Mouse (Mus musculus) gastrocnemius, postnatal 36 days (tissue): ENCODE measurements at regions not wholly inside any gene's neighbourhood (a gene's known extent, or its start where the extent isn't known, plus 50 kb on each side); places are given as distances from the start of the nearest gene placed in this dataset.

Experiments used
- DNase-seq, 2 experiments: peaks; one replicate each; pipeline ENCODE4 v3.0.0; 2022
- intact Hi-C: fragments of 180-260 bp; cut with DNase I; formaldehyde crosslinking; loops from one replicate; pipeline ENCODE4 v1.15.1; 2025

DNA sequence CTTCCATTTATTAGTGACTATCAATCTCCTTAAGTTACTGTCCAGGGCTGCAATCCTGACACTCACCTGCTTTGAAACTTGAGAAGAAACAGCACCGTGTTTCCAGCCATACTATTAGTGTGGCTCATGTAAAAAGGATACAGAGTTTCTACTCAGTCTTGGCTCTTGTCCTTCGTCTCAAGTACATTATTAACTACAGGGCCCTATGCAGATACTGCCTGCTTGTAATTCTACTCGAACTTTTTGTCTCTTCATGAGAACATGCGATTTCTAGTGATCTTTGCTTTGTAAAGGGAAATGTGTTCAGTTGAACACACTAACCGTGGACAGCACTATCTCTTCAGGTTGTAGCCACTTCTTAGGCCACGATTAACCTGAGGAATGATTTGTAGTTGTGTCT is 145.8 kb upstream of the Nr2f2 start:
- DNase-seq: no peak
- intact Hi-C loops: no loop called here

DNA sequence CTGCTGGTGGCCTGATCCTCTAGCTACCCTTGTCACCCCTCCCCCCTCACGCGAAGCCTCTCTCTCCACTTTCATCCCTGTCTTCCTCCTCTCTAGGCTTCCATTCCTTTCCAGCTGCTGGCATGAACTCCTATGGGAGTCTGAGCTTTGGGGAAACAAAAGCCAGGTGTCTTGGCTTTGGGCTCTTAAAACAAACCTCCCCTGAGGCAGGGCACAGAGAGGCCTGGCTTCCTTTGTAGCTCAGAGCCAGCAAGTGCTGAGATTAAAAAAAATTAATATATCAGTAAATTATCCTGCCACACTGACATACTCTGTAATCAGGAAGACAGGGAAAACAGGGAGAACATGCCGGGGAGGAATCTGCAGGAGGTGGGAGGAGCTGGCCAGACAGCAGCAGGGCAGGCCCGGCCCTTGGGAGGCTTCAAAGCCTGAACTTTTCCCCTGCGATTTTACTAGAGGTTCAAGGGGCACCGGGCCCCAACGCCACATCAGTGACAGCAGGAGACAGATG is 139.2 kb upstream of the Nr2f2 start:
- intact Hi-C loops: no loop called here
- DNase-seq: no peak

GRCm38 (mm10) chr7:70501821-70502220 is 135.3 kb upstream of the Nr2f2 start:
- no peak for DNase-seq
- intact Hi-C loops: no loop called here

GRCm38 (mm10) chr7:70496541-70497154 is 130.1 kb upstream of the Nr2f2 start:
- no peak for DNase-seq
- intact Hi-C loops: no loop called here

GRCm38 (mm10) chr7:70484201-70484600 is 117.7 kb upstream of the Nr2f2 start:
- DNase-seq: no peak
- intact Hi-C loops: no loop called here

- DNase-seq: no peak
- intact Hi-C loops: no loop called here
Observed at GRCm38 (mm10) chr7:70483536-70483935, 117.0 kb upstream of the Nr2f2 start.

GRCm38 (mm10) chr7:70481880-70482279 is 115.3 kb upstream of the Nr2f2 start:
- DNase-seq: no peak

DNA sequence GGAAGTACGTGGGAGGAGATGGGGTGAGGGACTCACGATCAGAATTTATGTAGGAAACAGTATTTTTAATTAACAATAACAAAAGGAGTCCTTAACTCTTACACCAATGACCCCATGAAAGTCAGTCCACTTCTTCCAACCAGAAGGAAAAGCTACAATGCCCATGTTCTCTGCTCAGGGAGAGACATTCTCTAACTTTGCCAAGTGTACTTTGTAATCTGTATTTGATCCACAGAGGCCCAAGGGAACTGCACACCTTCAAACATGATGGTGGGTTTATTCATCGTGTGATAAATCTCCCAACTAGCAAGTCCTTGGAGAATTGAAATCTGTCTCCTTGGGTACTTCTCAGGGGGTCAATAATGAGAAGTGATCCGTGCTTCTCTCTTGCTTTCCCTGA is 106.3 kb upstream of the Nr2f2 start:
- intact Hi-C loops: no loop called here
- no peak for DNase-seq

More at GRCm38 (mm10) chr7:70481880-70482279, 115.3 kb upstream of the Nr2f2 start:
- intact Hi-C loops: no loop called here

- intact Hi-C loops: no loop called here
- no peak for DNase-seq
Observed at GRCm38 (mm10) chr7:70470557-70470956, 104.0 kb upstream of the Nr2f2 start.

GRCm38 (mm10) chr7:70462131-70462530 is 95.6 kb upstream of the Nr2f2 start:
- no peak for DNase-seq
- intact Hi-C loops: no loop called here

- no peak for DNase-seq
- intact Hi-C loops: no loop called here
Observed at GRCm38 (mm10) chr7:70454525-70454924, 88.0 kb upstream of the Nr2f2 start.

- DNase-seq: no peak
- intact Hi-C loops: no loop called here
Observed at GRCm38 (mm10) chr7:70452816-70453215, 86.3 kb upstream of the Nr2f2 start.

- intact Hi-C loops: no loop called here
Observed at GRCm38 (mm10) chr7:70438908-70439307, 72.4 kb upstream of the Nr2f2 start.

GRCm38 (mm10) chr7:70433838-70434237 is 67.3 kb upstream of the Nr2f2 start:
- no peak for DNase-seq
- intact Hi-C loops: no loop called here

More at GRCm38 (mm10) chr7:70438908-70439307, 72.4 kb upstream of the Nr2f2 start:
- DNase-seq: no peak

DNA sequence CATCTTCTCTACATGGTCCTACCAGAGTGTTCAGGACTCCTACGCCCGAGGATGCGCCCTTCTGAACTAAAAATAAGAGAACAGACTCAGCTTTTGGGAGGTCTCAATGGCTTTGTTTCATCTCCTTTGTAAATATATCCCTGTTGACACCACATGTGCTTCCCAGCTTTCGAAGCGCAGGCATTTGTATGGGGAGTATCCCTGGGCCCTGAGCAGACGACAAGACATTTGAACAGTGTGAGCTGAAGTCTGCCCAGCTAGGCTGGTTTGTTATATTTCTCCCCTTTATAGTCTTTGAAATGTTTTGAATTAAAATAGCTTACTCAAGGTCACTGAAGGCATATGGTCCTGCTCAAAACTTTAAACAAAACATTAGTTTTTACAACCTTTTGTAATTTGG is 66.8 kb upstream of the Nr2f2 start:
- DNase-seq: no peak
- intact Hi-C loops: no loop called here

DNA sequence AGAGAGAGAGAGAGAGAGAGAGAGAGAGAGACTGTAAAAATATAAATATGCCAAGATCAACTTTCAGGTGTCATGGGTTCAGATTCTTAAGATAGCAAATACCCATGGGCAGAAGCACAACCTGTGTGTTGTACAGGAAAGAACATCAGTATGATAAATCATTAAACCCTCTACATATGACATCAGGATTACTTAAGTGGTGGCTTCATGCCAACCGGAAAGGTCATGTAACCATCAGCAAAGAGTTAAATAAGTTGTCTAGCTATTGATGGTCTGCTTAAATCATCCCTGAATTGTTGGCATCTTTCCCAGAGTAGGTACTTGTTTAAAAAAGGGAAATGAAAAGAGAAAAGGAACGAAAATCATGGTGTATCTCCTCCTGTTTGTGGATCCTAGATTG is 65.2 kb upstream of the Nr2f2 start:
- DNase-seq: no peak
- intact Hi-C loops: no loop called here

DNA sequence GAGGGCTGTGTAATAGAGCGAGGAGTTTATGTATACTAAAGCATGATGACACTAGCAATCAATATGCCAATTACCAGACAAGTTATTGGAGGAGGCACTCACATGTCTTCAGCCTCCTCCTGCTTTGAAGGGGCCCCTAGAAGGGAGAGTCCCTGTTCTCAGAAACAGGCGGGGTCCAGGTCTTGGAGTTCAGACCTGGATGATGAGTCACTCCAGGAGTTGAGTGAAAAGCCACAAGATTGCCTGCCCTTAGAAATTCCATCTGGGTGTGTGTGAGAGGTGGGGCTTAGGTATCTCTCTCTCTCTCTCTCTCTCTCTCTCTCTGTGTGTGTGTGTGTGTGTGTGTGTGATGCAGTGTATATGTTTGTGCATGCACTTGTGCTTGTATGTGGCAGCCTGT is 62.8 kb upstream of the Nr2f2 start:
- intact Hi-C loops: no loop called here
- DNase-seq: no peak

GRCm38 (mm10) chr7:70424231-70424620 is 57.7 kb upstream of the Nr2f2 start:
- intact Hi-C loops: no loop called here
- DNase-seq: no peak

- no peak for DNase-seq
- intact Hi-C loops: no loop called here
Observed at GRCm38 (mm10) chr7:70423524-70424230, 57.1 kb upstream of the Nr2f2 start.

- intact Hi-C loops: no loop called here
- DNase-seq: no peak
Observed at GRCm38 (mm10) chr7:70416185-70416941, 49.8 kb upstream of the Nr2f2 start.
